Mouse (Mus musculus): ENCODE results near the gene Dlx1. TPM values are rescaled to one million over a fixed set of nuclear protein-coding genes. Genes with fewer than 3 reads are reported as not detected.

The Dlx1 gene
- polyA plus RNA-seq, 1 experiment, result 0.43 TPM

DNA sequence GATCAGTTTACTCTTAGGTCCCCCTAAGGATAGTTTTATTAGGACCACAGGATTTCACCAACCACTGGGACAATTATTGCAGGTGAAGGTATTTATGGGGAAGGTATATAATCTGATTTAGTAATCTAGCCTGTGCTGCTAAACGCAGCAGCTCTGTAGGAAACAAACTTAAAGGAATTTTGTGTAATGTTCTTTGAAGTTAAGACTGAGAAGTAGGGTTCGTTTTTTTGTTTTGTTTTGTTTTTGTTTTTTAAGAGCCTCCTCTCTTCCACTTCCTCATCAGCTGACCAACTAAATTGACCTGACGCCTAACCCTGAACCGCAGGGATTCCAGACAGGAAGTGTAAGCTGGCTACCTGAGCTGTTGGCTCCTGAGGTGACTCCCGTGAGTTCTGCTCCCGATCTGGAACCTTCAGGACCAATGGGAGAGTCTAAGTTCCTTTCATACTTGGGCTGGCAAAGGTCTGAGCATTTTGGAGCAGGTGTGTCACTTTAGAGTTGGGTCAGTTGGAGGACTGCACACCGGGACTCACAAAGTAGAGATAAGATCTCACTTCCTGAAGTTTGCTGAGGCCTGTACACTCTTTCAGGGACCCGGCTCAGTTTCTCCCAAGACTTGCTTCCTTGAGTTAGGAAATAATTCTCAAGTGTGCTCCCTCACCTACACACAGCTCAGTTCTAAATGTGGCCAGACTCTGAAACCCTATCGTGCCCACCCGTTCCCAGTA lies 1.2 kb upstream of the Dlx1 start:
- Histone ChIP-seq H3K4me1 (ENCODE audit: control insufficient read depth, insufficient read depth, low read length) (peaks cover 10% of the 10 kb centered on the region), H3K4me3 (replicated peaks; ENCODE audit: extremely low read depth, low read depth, low read length) (no peak overlapping the region)
- 8% methylated on average over 10 of the region's 10 CpGs for WGBS
- DNase-seq, result no peak
- TF ChIP-seq CTCF (IDR thresholded peaks at IDR 0.05; ENCODE audit: insufficient read depth, low read length), result no peak
- TF ChIP-seq POLR2A (IDR thresholded peaks at IDR 0.05; ENCODE audit: borderline replicate concordance, extremely low read depth, low read depth, low read length), result no peak

DNA sequence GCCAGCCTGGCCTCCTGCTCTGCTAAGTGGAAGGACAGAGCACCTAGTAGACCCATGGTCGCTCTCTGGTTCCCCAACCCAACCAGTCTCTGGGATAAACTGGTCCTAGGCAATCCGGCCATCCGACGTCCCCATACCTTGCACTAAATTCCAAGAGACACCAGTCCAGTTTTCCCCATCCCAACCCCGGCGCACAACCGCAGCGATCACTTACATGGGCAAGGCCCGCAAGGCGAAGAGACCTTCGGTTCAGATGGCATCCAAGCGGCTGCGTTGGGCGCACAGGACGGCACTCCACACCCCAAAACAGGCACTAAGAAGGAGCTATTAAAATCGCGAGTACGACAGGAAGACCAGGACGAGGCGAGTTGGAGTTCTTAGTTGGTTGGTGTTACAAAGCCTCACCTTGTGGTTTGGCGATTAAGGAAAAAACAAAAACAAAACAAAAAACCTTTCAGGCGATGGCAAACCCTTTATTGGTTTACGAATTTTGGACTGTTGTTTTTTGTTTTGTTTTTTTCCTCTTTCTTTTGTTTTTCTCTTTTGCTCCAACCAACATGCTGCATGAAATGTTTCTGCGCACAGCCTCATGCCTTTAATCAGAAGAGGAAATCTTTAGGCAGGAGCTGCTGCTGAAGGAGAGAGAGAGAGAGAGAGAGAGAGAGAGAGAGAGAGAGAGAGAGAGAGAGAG lies 445 bp upstream of the Dlx1 start:
- Histone ChIP-seq H3K4me3 (replicated peaks; ENCODE audit: extremely low read depth, low read depth, low read length) (no peak overlapping the region), H3K4me1 (ENCODE audit: control insufficient read depth, insufficient read depth, low read length) (peaks cover 10% of the 10 kb centered on the region)
- no peak for DNase-seq
- whole genome bisulfite sequencing, result 8% methylated on average over 24 of the region's 24 CpGs
- TF ChIP-seq CTCF (IDR thresholded peaks at IDR 0.05; ENCODE audit: insufficient read depth, low read length) (no peak), POLR2A (IDR thresholded peaks at IDR 0.05; ENCODE audit: borderline replicate concordance, extremely low read depth, low read depth, low read length) (no peak)

DNA sequence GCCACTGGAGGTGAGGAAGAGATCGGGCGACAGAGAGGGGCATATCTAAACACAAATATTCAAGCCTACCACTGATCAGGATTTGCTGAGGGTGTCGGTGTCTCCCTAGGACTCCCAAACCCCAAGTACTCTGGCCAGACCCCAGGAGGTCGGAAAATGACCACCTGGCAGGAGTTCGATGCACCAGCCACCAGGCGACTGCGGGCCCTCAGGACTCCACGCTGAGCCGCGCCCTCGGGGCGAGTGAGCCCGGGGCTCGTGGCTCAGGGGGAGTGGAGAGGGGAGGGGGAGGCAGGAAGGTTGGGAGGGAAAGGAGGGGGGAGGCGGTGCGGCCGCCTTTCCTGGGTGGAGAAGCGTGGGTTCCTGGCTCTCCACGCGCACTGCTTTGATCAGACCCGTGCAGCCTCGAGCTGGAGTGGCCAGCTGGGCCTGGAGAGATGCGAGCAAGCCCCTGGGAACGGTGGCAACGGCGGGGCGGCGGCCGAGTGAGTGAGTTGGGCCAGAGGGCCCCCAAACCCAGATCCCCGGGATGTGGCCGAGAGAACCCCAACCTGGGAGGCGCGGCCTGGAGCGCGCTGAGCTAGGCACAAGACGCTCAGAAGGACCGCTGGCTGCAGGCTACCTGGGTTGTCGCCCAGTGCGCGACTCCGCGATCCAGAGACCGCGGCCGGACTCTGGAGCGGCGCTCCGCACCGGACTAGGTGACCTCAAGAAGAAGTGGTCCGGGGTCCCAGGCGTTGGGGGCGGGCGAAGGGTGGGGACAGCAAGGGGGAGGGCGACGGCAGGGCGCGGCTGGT lies 999 bp downstream of the Dlx1 start:
- 2% methylated on average over 50 of the region's 57 CpGs for WGBS
- TF ChIP-seq CTCF (IDR thresholded peaks at IDR 0.05; ENCODE audit: insufficient read depth, low read length) (no peak), POLR2A (IDR thresholded peaks at IDR 0.05; ENCODE audit: borderline replicate concordance, extremely low read depth, low read depth, low read length) (no peak)
- no peak for DNase-seq
- Histone ChIP-seq H3K4me1 (ENCODE audit: control insufficient read depth, insufficient read depth, low read length) (peaks cover 10% of the 10 kb centered on the region), H3K4me3 (replicated peaks; ENCODE audit: extremely low read depth, low read depth, low read length) (no peak overlapping the region)

DNA sequence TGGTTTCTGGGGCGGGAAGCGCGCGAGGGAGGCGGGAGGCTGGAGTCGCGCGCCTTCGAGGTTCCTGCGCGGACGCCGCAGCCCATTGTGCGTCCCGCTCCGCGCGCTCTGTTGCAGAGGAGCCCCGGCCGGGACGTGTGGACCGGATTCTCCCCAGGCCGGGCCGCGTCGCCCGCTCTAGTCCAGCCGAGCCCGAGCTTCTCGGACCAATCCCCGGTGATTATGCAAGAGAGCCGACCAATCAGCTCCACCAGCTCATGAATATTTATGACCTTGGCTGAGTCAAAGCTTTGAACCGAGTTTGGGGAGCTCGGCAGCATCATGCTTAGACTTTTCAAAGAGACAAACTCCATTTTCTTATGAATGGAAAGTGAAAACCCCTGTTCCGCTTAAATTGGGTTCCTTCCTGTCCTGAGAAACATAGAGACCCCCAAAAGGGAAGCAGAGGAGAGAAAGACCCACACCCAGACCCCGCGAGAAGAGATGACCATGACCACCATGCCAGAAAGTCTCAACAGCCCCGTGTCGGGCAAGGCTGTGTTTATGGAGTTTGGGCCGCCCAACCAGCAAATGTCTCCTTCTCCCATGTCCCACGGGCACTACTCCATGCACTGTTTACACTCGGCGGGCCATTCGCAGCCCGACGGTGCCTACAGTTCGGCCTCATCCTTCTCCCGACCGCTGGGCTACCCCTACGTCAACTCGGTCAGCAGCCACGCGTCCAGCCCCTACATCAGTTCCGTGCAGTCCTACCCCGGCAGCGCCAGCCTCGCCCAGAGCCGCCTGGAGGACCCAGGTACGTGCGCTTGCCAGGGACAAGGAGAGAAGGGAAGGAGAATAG lies 1.8 kb downstream of the Dlx1 start:
- TF ChIP-seq CTCF (IDR thresholded peaks at IDR 0.05; ENCODE audit: insufficient read depth, low read length) (no peak), POLR2A (IDR thresholded peaks at IDR 0.05; ENCODE audit: borderline replicate concordance, extremely low read depth, low read depth, low read length) (no peak)
- peak; percentile 39 for DNase-seq
- H3K4me3 ChIP-seq (replicated peaks; ENCODE audit: extremely low read depth, low read depth, low read length), result peak overlapping the region; percentile 13
- H3K4me1 ChIP-seq (ENCODE audit: control insufficient read depth, insufficient read depth, low read length), result peaks cover 10% of the 10 kb centered on the region
- 2% methylated on average over 60 of the region's 60 CpGs for WGBS

DNA sequence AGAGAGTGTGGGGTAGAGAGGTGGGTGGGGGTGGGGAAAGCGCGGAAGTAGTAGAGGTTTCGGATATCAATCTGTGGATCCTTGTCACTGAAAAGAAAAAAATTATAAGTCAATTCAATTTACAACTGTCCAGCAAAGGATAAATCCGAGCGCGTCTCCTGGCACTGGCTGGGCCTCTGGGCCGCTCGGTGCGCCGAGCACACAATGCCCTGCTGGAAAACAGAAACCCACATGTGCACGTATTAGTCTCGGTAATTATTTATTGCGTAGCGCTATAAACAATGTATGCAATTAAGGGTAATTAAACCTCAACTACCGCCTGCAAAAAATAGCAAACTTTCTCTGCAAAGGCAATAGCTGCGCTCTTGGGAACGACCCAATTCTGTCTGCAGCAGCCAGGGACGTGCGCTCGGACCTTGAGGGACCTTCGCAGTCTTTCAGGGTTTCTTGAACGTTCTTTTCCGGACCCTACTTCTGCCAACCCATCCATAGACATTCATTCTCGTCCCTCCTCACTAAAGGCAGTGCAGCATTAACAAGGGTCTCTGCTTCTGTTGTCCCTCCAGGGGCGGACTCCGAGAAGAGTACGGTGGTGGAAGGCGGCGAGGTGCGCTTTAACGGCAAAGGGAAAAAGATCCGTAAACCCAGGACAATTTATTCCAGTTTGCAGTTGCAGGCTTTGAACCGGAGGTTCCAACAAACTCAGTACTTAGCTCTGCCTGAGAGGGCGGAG lies 2.6 kb downstream of the Dlx1 start:
- H3K4me3 ChIP-seq (replicated peaks; ENCODE audit: extremely low read depth, low read depth, low read length), result no peak overlapping the region

DNA sequence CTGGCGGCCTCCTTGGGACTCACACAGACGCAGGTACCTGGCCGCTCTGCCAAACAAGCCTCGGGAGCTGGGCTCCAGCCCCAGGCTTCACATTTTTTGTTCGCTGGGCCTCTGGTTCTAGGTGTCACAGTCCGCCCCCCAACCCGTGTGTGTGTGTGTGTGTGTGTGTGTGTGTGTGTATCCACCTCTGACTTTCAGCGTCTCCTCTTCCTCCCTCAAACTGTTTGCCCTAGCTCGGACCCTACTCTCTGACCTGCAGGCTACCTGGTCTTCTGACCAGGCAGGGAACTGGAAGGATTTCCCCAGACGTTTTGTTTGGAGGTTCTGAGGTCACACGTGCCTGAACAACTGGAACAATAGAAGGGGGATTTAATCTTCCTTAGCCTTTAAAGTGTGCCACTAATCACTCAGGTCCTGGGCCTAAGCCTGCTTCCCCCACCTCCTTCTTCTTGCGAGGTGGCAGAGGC lies 3.2 kb downstream of the Dlx1 start:
- no peak overlapping the region for H3K4me3 ChIP-seq (replicated peaks; ENCODE audit: extremely low read depth, low read depth, low read length)
- TF ChIP-seq CTCF (IDR thresholded peaks at IDR 0.05; ENCODE audit: insufficient read depth, low read length) (no peak), POLR2A (IDR thresholded peaks at IDR 0.05; ENCODE audit: borderline replicate concordance, extremely low read depth, low read depth, low read length) (no peak)
- H3K4me1 ChIP-seq (ENCODE audit: control insufficient read depth, insufficient read depth, low read length), result peaks cover 10% of the 10 kb centered on the region
- DNase-seq, result no peak
- 7% methylated on average over 12 of the region's 12 CpGs for WGBS

More for the DNA sequence above, 2.6 kb downstream of the Dlx1 start:
- H3K4me1 ChIP-seq (ENCODE audit: control insufficient read depth, insufficient read depth, low read length), result peaks cover 10% of the 10 kb centered on the region
- 4% methylated on average over 34 of the region's 34 CpGs for WGBS
- TF ChIP-seq CTCF (IDR thresholded peaks at IDR 0.05; ENCODE audit: insufficient read depth, low read length), result no peak
- DNase-seq, result no peak

DNA sequence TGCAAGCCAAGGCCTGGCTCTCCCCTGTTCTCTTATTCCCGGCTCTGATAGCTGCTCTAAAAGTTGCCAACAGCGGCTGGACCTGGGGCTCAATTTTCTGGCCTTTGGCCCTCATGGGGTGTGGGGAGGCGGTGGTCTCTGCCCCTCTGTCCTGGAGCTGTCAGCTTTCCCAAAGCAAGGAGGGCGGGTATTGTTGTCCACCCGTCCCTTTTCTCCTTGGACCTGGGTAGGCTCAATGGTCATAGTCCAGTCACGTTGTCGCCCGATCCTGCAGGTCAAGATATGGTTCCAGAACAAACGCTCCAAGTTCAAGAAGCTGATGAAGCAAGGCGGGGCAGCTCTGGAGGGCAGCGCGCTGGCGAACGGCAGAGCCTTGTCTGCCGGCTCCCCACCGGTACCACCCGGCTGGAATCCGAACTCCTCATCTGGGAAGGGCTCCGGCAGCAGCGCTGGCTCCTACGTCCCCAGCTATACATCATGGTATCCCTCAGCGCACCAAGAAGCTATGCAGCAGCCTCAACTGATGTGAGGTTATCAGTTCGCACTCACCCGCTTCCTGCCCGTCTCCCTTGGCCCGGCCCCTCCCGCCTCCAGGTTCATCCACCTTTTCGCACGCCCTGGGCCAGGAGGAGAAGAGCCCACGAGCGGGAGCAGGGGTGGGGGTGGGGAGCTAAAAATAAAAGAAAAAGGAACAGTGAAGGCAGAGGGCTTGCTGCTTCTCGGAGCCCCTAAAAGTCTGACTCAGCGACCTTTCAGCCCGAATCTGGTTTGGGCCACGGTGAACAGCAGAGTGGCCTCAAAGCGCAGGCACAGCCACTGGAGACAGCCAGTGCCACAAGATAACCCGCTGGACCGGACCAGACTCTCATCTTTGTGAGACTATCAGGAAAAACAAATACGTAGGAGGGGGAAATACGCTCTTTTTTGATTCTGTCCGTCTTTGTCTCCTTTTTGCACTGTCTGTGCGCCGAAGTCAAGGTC lies 4.4 kb downstream of the Dlx1 start:
- no peak for TF ChIP-seq CTCF (IDR thresholded peaks at IDR 0.05; ENCODE audit: insufficient read depth, low read length)
- TF ChIP-seq POLR2A (IDR thresholded peaks at IDR 0.05; ENCODE audit: borderline replicate concordance, extremely low read depth, low read depth, low read length), result no peak
- 3% methylated on average over 43 of the region's 43 CpGs for WGBS
- DNase-seq, result no peak
- peaks cover 10% of the 10 kb centered on the region for H3K4me1 ChIP-seq (ENCODE audit: control insufficient read depth, insufficient read depth, low read length)
- no peak overlapping the region for H3K4me3 ChIP-seq (replicated peaks; ENCODE audit: extremely low read depth, low read depth, low read length)

Data from lung, adult 2 months (tissue).